Mouse (Mus musculus) small intestine, adult 2 months (tissue): ENCODE data around the gene Cux2.

Experiments used
- CTCF ChIP-seq: fragments of 200-500 bp; IDR thresholded peaks from 2 replicates; pipeline ENCODE4 v1.5.1; 2012; ENCODE audit warnings: low read depth, mild to moderate bottlenecking, control low read depth, inconsistent platforms, low read length, moderate library complexity, mixed read lengths; ENCODE audit not compliant: insufficient replicate concordance, insufficient read length; ENCODE audit errors: extremely low read depth
- POLR2A ChIP-seq: fragments of 200-500 bp; IDR thresholded peaks from 2 replicates; pipeline ENCODE4 v1.6.1; 2012; ENCODE audit warnings: low read depth, mild to moderate bottlenecking, control low read depth, inconsistent platforms, low read length, moderate library complexity

DNA sequence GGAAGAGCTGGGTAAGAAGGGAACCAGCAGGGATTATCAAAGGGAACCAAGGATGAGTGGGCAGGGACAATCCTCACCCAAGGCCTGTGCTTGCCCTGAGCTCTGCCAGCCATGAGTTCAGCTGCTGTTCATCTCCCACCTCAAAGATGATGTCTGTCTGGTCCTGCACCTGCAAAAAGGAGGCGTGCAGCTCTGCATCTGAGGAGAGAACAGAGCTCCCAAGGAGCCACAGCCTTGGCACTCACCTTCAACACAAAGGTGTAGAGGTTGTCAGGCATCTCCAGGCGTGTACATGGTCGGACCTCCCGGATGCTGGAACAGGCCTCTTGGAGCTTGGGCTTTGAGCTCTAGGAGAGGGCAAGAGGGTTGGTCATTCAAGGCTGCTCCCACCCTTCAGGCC is 231.0 kb downstream of the Cux2 start:
- TF ChIP-seq CTCF: no peak
- TF ChIP-seq POLR2A: no peak
